Mouse (Mus musculus) brain, embryonic 14.5 days (tissue): ENCODE measurements at regions not wholly inside any gene's neighbourhood (a gene's known extent, or its start where the extent isn't known, plus 50 kb on each side); places are given as distances from the start of the nearest gene placed in this dataset.

Experiments used
- CTCF ChIP-seq: fragments of 200-500 bp; IDR thresholded peaks from 2 replicates; pipeline ENCODE4 v1.5.1; 2012; ENCODE audit warnings: inconsistent platforms, mild to moderate bottlenecking, moderate library complexity, borderline replicate concordance; ENCODE audit not compliant: insufficient read depth, insufficient read length; ENCODE audit errors: extremely low read depth
- POLR2A ChIP-seq: fragments of 200-500 bp; IDR thresholded peaks from 2 replicates; pipeline ENCODE4 v1.6.1; 2012; ENCODE audit warnings: mild to moderate bottlenecking, inconsistent platforms, borderline replicate concordance; ENCODE audit not compliant: poor library complexity, insufficient read depth, insufficient read length, severe bottlenecking; ENCODE audit errors: extremely low read depth

GRCm38 (mm10) chr12:113417521-113417920, 71.8 kb upstream of the Adam6b start:
- no peak for TF ChIP-seq CTCF
- no peak for TF ChIP-seq POLR2A
